In genomic region chr17:47439396-47440028, GRCm38 (mm10) we compare ENCODE assay signal across 12 mouse cellular contexts. TPM values are rescaled to one million over a fixed set of nuclear protein-coding genes. Genes with fewer than 3 reads are reported as not detected.
A peak's percentile ranks its signal among the peaks of the same experiment; 100 is the strongest.
DNase-seq lines count a peak whose midpoint lies in the region; ATAC-seq and TF ChIP-seq lines count a peak whose summit lies in the region.
"Had no signal": no experiment of that assay in that cellular context is flagged by ENCODE, and none has a peak within 500 bp of the region (broad histone marks: within the 10 kb centered on the region; RNA-seq: fewer than 3 reads in every experiment).

No protein-coding gene starts in this region.

- ATAC-seq in kidney, postnatal 0 days (replicated peaks; ENCODE audit: low FRiP score, low read depth): no peak
- peak; percentile 57 for ATAC-seq in intestine, embryonic 15.5 days
- ATAC-seq in lung, embryonic 15.5 days (ENCODE audit: borderline replicate concordance, extremely low read depth, low FRiP score, low TSS enrichment): peak; percentile 40; the same call in 1 of the 2 replicates
- peak; percentile 45; the same call in 1 of the 2 replicates for ATAC-seq in stomach, embryonic 16.5 days (ENCODE audit: insufficient read depth, low FRiP score)
- ATAC-seq: forebrain, embryonic 16.5 days had no signal

- H3K27ac ChIP-seq in kidney, postnatal 0 days: peak overlapping the region; percentile 58; the same call in 1 of the 2 replicates
- peak overlapping the region; percentile 71 for H3K27ac ChIP-seq in intestine, embryonic 15.5 days
- H3K27ac ChIP-seq in lung, embryonic 15.5 days: peak overlapping the region; percentile 41; the same call in 1 of the 2 replicates
- H3K27ac ChIP-seq in stomach, embryonic 16.5 days (ENCODE audit: low read length): peak overlapping the region; percentile 84
- H3K27ac ChIP-seq: embryonic facial prominence, embryonic 12.5 days had no signal

- WGBS in kidney, postnatal 0 days: 39% methylated on average over 9 of the region's 9 CpGs
- 35% methylated on average over 9 of the region's 9 CpGs for WGBS in intestine, embryonic 15.5 days
- WGBS in lung, embryonic 15.5 days: 24% methylated on average over 9 of the region's 9 CpGs
- WGBS in stomach, embryonic 16.5 days: 35% methylated on average over 9 of the region's 9 CpGs

- H3K4me2 ChIP-seq in kidney, postnatal 0 days (ENCODE audit: low read length): peak overlapping the region; percentile 74; the same call in 1 of the 2 replicates
- H3K4me2 ChIP-seq in intestine, embryonic 15.5 days (replicated peaks): peak overlapping the region; percentile 68; the same call in 1 of the 2 replicates
- H3K4me2 ChIP-seq in lung, embryonic 15.5 days: peak overlapping the region; percentile 85
- H3K4me2 ChIP-seq in stomach, embryonic 16.5 days (ENCODE audit: low read depth, low read length): peak overlapping the region; percentile 62
- H3K4me2 ChIP-seq: embryonic facial prominence, embryonic 12.5 days had no signal

- no peak overlapping the region for H3K9ac ChIP-seq in kidney, postnatal 0 days (ENCODE audit: low read depth, low read length)
- H3K9ac ChIP-seq in intestine, embryonic 15.5 days: no peak overlapping the region
- H3K9ac ChIP-seq in lung, embryonic 15.5 days: no peak overlapping the region
- peak overlapping the region; percentile 48; the same call in 1 of the 2 replicates for H3K9ac ChIP-seq in stomach, embryonic 16.5 days (ENCODE audit: low read length)
- H3K9ac ChIP-seq: embryonic facial prominence, embryonic 12.5 days had no signal

- H3K9me3 ChIP-seq in kidney, postnatal 0 days (replicated peaks; ENCODE audit: low read length): no peaks in the 10 kb centered on the region
- no peaks in the 10 kb centered on the region for H3K9me3 ChIP-seq in intestine, embryonic 15.5 days
- no peaks in the 10 kb centered on the region for H3K9me3 ChIP-seq in lung, embryonic 15.5 days
- no peaks in the 10 kb centered on the region for H3K9me3 ChIP-seq in stomach, embryonic 16.5 days (replicated peaks; ENCODE audit: control insufficient read depth, low read length)
- H3K9me3 ChIP-seq: embryonic facial prominence, embryonic 12.5 days; limb, embryonic 10.5 days had no signal

- TF ChIP-seq CTCF in kidney, postnatal 0 days (IDR thresholded peaks at IDR 0.05; ENCODE audit: low read depth): no peak

- no peaks in the 10 kb centered on the region for H3K36me3 ChIP-seq in kidney, postnatal 0 days (ENCODE audit: insufficient read depth, low read length)
- H3K36me3 ChIP-seq in intestine, embryonic 15.5 days: no peaks in the 10 kb centered on the region
- H3K36me3 ChIP-seq in lung, embryonic 15.5 days: no peaks in the 10 kb centered on the region
- H3K36me3 ChIP-seq in stomach, embryonic 16.5 days (ENCODE audit: control insufficient read depth, insufficient read depth, low read length): no peaks in the 10 kb centered on the region
- H3K36me3 ChIP-seq: embryonic facial prominence, embryonic 12.5 days; limb, embryonic 10.5 days had no signal

- H3K27me3 ChIP-seq in kidney, postnatal 0 days (ENCODE audit: insufficient read depth, low read length): no peaks in the 10 kb centered on the region
- peaks cover 5% of the 10 kb centered on the region for H3K27me3 ChIP-seq in intestine, embryonic 15.5 days (replicated peaks)
- H3K27me3 ChIP-seq in lung, embryonic 15.5 days: peaks cover 27% of the 10 kb centered on the region
- 0 out of 2 replicates have a peak, but pooled peaks cover 7% of the 10 kb centered on the region for H3K27me3 ChIP-seq in stomach, embryonic 16.5 days (ENCODE audit: control insufficient read depth, insufficient read depth, low read length)

- DNase-seq in kidney, postnatal 0 days (ENCODE audit: low spot score): no peak
- DNase-seq in kidney, postnatal 4 days: no peak
- no peak for DNase-seq in cerebellum, postnatal 25 days
- DNase-seq in retina, embryonic 14.5 days (ENCODE audit: low spot score): no peak
- DNase-seq: adrenal gland, adult 8-10 months; cerebellum, adult 11 months had no signal

- no peak overlapping the region for H3K4me3 ChIP-seq in kidney, postnatal 0 days (replicated peaks; ENCODE audit: low read depth, low read length)
- H3K4me3 ChIP-seq in intestine, embryonic 15.5 days (replicated peaks): no peak overlapping the region
- H3K4me3 ChIP-seq in lung, embryonic 15.5 days: no peak overlapping the region
- peak overlapping the region; percentile 54 for H3K4me3 ChIP-seq in stomach, embryonic 16.5 days (replicated peaks; ENCODE audit: low read length)
- H3K4me3 ChIP-seq: embryonic facial prominence, embryonic 12.5 days; limb, embryonic 10.5 days had no signal

- H3K4me1 ChIP-seq in kidney, postnatal 0 days (replicated peaks; ENCODE audit: insufficient read depth, low read length): peaks cover 10% of the 10 kb centered on the region
- peaks cover 45% of the 10 kb centered on the region for H3K4me1 ChIP-seq in intestine, embryonic 15.5 days (replicated peaks)
- peaks cover 42% of the 10 kb centered on the region for H3K4me1 ChIP-seq in lung, embryonic 15.5 days
- peaks cover 30% of the 10 kb centered on the region for H3K4me1 ChIP-seq in stomach, embryonic 16.5 days (ENCODE audit: control insufficient read depth, insufficient read depth, low read length)

RNA-seq across cellular contexts. Expression of gene 1700001C19Rik, which starts 2.3 kb away (rescaled TPM):
- 0.45 and 0.47 TPM in 2 replicates for polyA plus RNA-seq in kidney, postnatal 0 days (2015; fragmentation: Nextera tagmentation; extraction: Ambion mirVana)
- 0.28 and 0.38 TPM in 2 replicates for polyA plus RNA-seq in intestine, embryonic 15.5 days (2015; fragmentation: Nextera tagmentation; extraction: Ambion mirVana)
- 0.14 and 0.45 TPM in 2 replicates for polyA plus RNA-seq in lung, embryonic 15.5 days (2015; fragmentation: Nextera tagmentation; extraction: Ambion mirVana)
- polyA plus RNA-seq in stomach, embryonic 16.5 days (2015; fragmentation: Nextera tagmentation; extraction: Ambion mirVana): 0.21 and 0.24 TPM in 2 replicates

RNA-seq across cellular contexts. Expression of gene AI661453, which starts 3.1 kb away (rescaled TPM):
- polyA plus RNA-seq in kidney, postnatal 0 days (2015; fragmentation: Nextera tagmentation; extraction: Ambion mirVana): 2.2 and 2.4 TPM in 2 replicates
- 3.1 and 3.7 TPM in 2 replicates for polyA plus RNA-seq in intestine, embryonic 15.5 days (2015; fragmentation: Nextera tagmentation; extraction: Ambion mirVana)
- polyA plus RNA-seq in lung, embryonic 15.5 days (2015; fragmentation: Nextera tagmentation; extraction: Ambion mirVana): 2.0 and 2.4 TPM in 2 replicates
- polyA plus RNA-seq in stomach, embryonic 16.5 days (2015; fragmentation: Nextera tagmentation; extraction: Ambion mirVana): 5.1 and 7.7 TPM in 2 replicates

RNA-seq across cellular contexts. Expression of gene Guca1a, which starts 39.1 kb away (rescaled TPM):
- 3.9 and 4.5 TPM in 2 replicates for polyA plus RNA-seq in kidney, postnatal 0 days (2015; fragmentation: Nextera tagmentation; extraction: Ambion mirVana)
- 2.0 and 2.3 TPM in 2 replicates for polyA plus RNA-seq in intestine, embryonic 15.5 days (2015; fragmentation: Nextera tagmentation; extraction: Ambion mirVana)
- polyA plus RNA-seq in lung, embryonic 15.5 days (2015; fragmentation: Nextera tagmentation; extraction: Ambion mirVana): 1.7 and 2.0 TPM in 2 replicates
- polyA plus RNA-seq in stomach, embryonic 16.5 days (2015; fragmentation: Nextera tagmentation; extraction: Ambion mirVana): 4.7 and 5.4 TPM in 2 replicates
- polyA plus RNA-seq: forebrain, embryonic 16.5 days had no signal

RNA-seq across cellular contexts. Expression of gene Guca1b, which starts 54.3 kb away (rescaled TPM):
- polyA plus RNA-seq in kidney, postnatal 0 days (2015; fragmentation: Nextera tagmentation; extraction: Ambion mirVana): 6.0 and 6.3 TPM in 2 replicates
- 0.52 and 0.78 TPM in 2 replicates for polyA plus RNA-seq in intestine, embryonic 15.5 days (2015; fragmentation: Nextera tagmentation; extraction: Ambion mirVana)
- polyA plus RNA-seq in lung, embryonic 15.5 days (2015; fragmentation: Nextera tagmentation; extraction: Ambion mirVana): 0.47 and 0.87 TPM in 2 replicates
- polyA plus RNA-seq in stomach, embryonic 16.5 days (2015; fragmentation: Nextera tagmentation; extraction: Ambion mirVana): 0.64 and 0.84 TPM in 2 replicates
